Mouse (Mus musculus) heart, adult 9 months (tissue): ENCODE results near the gene Inpp5k.
"Not testable (repeated sequence)": the region's sequence is repeated elsewhere in the genome, so short reads cannot be mapped to it uniquely, and the experiment has no call there.

Source experiments
- DNase-seq, 2 experiments: peaks; one replicate each; pipeline ENCODE4 v3.0.0; 2022; ENCODE audit warnings: low spot score in 2 of 2

The Inpp5k gene

GRCm38 (mm10) chr11:75630645-75631229, at the start of gene Inpp5k:
Gene Inpp5k (plus strand): TSS chr11:75630988.
- DNase-seq = peak; percentile 99

GRCm38 (mm10) chr11:75581495-75582149, 49.2 kb upstream of the Inpp5k start:
- no peak for DNase-seq

- no peak for DNase-seq
These were observed 47.3 kb upstream of the Inpp5k start for GRCm38 (mm10) chr11:75583521-75583920.

- DNase-seq = no peak
These were observed 45.7 kb upstream of the Inpp5k start for GRCm38 (mm10) chr11:75585061-75585460.

GRCm38 (mm10) chr11:75585978-75586377, 44.8 kb upstream of the Inpp5k start:
- DNase-seq = no peak

GRCm38 (mm10) chr11:75586963-75587362, 43.8 kb upstream of the Inpp5k start:
- DNase-seq = no peak

- DNase-seq = peak; percentile 95
These were observed 43.1 kb upstream of the Inpp5k start, which contains the start of gene Pitpna for GRCm38 (mm10) chr11:75587493-75588284. Gene Pitpna (plus strand): TSS chr11:75588097.

- DNase-seq = no peak
These were observed 42.4 kb upstream of the Inpp5k start for GRCm38 (mm10) chr11:75588285-75588941.

GRCm38 (mm10) chr11:75592612-75593011, 38.2 kb upstream of the Inpp5k start:
- peak in 1 of 2 experiments; percentile 49 for DNase-seq

GRCm38 (mm10) chr11:75594431-75594830, 36.4 kb upstream of the Inpp5k start:
- peak; percentile 20 to 33 for DNase-seq

GRCm38 (mm10) chr11:75595404-75595803, 35.4 kb upstream of the Inpp5k start:
- DNase-seq = no peak

GRCm38 (mm10) chr11:75595816-75596215, 35.0 kb upstream of the Inpp5k start:
- DNase-seq = no peak

GRCm38 (mm10) chr11:75596726-75597255, 34.0 kb upstream of the Inpp5k start:
- peak; percentile 65 to 69 for DNase-seq

- DNase-seq = no peak
These were observed 32.8 kb upstream of the Inpp5k start for GRCm38 (mm10) chr11:75598004-75598403.

- DNase-seq = not testable (repeated sequence)
These were observed 31.0 kb upstream of the Inpp5k start for GRCm38 (mm10) chr11:75599802-75600201.

GRCm38 (mm10) chr11:75604826-75605225, 26.0 kb upstream of the Inpp5k start:
- DNase-seq = no peak

GRCm38 (mm10) chr11:75605318-75605717, 25.5 kb upstream of the Inpp5k start:
- no peak for DNase-seq

GRCm38 (mm10) chr11:75608776-75609175, 22.0 kb upstream of the Inpp5k start:
- no peak for DNase-seq

- DNase-seq = no peak
These were observed 20.8 kb upstream of the Inpp5k start for GRCm38 (mm10) chr11:75610021-75610420.

GRCm38 (mm10) chr11:75614769-75615168, 16.0 kb upstream of the Inpp5k start:
- DNase-seq = no peak

- DNase-seq = no peak
These were observed 15.2 kb upstream of the Inpp5k start for GRCm38 (mm10) chr11:75615556-75615955.

- no peak for DNase-seq
These were observed 11.7 kb upstream of the Inpp5k start for GRCm38 (mm10) chr11:75619133-75619532.
